In the genomic region with DNA sequence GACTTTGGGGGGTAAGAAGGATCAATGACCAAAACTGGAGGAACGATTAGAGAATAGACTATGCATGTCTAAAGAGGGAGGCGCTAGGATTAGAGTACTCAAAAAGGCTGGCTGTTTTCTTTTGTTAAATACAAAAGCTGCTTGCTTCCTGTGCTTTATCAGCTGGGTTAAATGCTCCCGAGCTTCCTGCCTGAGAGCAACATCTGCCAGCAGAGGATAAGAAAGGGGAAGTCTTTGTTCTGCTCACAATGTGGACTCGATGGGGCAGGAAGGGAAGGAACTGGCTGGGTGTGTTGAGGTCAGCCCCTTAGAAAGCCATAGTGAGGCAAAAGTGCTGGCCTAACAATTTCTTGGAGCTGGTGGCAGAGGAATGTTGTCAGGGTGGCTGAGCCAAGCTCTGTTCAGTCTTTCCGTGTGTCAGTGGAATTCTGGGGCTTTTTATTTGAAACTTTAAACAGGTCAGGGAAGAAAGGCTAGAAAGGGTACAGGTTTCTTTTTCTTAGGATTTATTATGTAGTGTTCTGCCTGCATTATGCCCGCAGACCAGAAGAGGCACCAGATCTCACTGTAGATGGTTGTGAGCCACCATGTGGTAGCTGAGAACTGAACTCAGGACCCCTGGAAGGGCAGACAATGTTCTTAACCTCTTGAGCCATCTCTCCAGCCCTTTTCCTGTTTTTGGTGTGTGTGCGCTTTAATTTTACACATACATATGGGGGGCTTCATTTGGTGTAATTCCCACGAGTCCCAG, we compare ENCODE assay signal across 8 mouse cellular contexts. TPM values are rescaled to one million over a fixed set of nuclear protein-coding genes. Genes with fewer than 3 reads are reported as not detected.
DNase-seq lines count a peak whose midpoint lies in the region; ATAC-seq and TF ChIP-seq lines count a peak whose summit lies in the region.

No protein-coding gene starts in this region.

- no peak for TF ChIP-seq POLR2A in limb, embryonic 14.5 days (IDR thresholded peaks at IDR 0.05; ENCODE audit: borderline replicate concordance, extremely low read depth, insufficient read depth, insufficient read length)

- peak; percentile 44 to 62 for DNase-seq in left cerebral cortex, postnatal 14 days (ENCODE audit: low spot score in 2 of 2)
- DNase-seq in left cerebral cortex, adult 9 months (ENCODE audit: low spot score in 2 of 2) = no peak
- peak; percentile 69 for DNase-seq in embryo, embryonic 10 days (ENCODE audit: low spot score)
- peak; percentile 18 for DNase-seq in limb, embryonic 14.5 days (ENCODE audit: low spot score)
- no peak for DNase-seq in adipocyte (ENCODE audit: low spot score)

- no peak overlapping the region for H3K4me2 ChIP-seq in heart, embryonic 16.5 days (ENCODE audit: low read depth, low read length)
- H3K4me2 ChIP-seq in limb, embryonic 14.5 days (replicated peaks; ENCODE audit: low read depth, low read length, severe bottlenecking) = no peak overlapping the region
- H3K4me2 ChIP-seq in midbrain, embryonic 13.5 days (replicated peaks) = no peak overlapping the region

- peak overlapping the region; percentile 90 for H3K27ac ChIP-seq in heart, embryonic 16.5 days (ENCODE audit: low read length)
- H3K27ac ChIP-seq in limb, embryonic 14.5 days (replicated peaks; ENCODE audit: low read depth, low read length) = no peak overlapping the region
- H3K27ac ChIP-seq in midbrain, embryonic 13.5 days = peak overlapping the region; percentile 64

- H3K4me1 ChIP-seq in heart, embryonic 16.5 days (ENCODE audit: control insufficient read depth, insufficient read depth, low read length) = peaks cover 13% of the 10 kb centered on the region; the same call in 1 of the 2 replicates
- no peaks in the 10 kb centered on the region for H3K4me1 ChIP-seq in limb, embryonic 14.5 days (ENCODE audit: control insufficient read depth, insufficient read depth, low read length)
- peaks cover 10% of the 10 kb centered on the region; the same call in 1 of the 2 replicates for H3K4me1 ChIP-seq in midbrain, embryonic 13.5 days (replicated peaks)

- peak; percentile 90 for ATAC-seq in heart, embryonic 16.5 days (replicated peaks; ENCODE audit: extremely low read depth, insufficient read depth, low FRiP score)
- peak; percentile 32; the same call in 1 of the 2 replicates for ATAC-seq in limb, embryonic 14.5 days (ENCODE audit: low FRiP score, low read depth)
- peak; percentile 54; the same call in 1 of the 2 replicates for ATAC-seq in midbrain, embryonic 13.5 days
- no peak for ATAC-seq in erythroblast, adult 5-6 weeks (replicated peaks; ENCODE audit: low FRiP score, poor library complexity, severe bottlenecking)

- H3K27me3 ChIP-seq in heart, embryonic 16.5 days (ENCODE audit: control insufficient read depth, insufficient read depth, low read length) = no peaks in the 10 kb centered on the region
- H3K27me3 ChIP-seq in limb, embryonic 14.5 days (ENCODE audit: control insufficient read depth, insufficient read depth, low read length) = no peaks in the 10 kb centered on the region
- H3K27me3 ChIP-seq in midbrain, embryonic 13.5 days = no peaks in the 10 kb centered on the region

- WGBS in heart, embryonic 16.5 days = 49% methylated on average over 8 of the region's 8 CpGs
- WGBS in limb, embryonic 14.5 days = 75% methylated on average over 8 of the region's 8 CpGs
- 34% methylated on average over 8 of the region's 8 CpGs for WGBS in midbrain, embryonic 13.5 days

- intact Hi-C loops in left cerebral cortex, postnatal 14 days (cut with DNase I) = no loop called here

- peaks cover 59% of the 10 kb centered on the region for H3K36me3 ChIP-seq in heart, embryonic 16.5 days (ENCODE audit: control insufficient read depth, insufficient read depth)
- H3K36me3 ChIP-seq in limb, embryonic 14.5 days (ENCODE audit: control insufficient read depth, insufficient read depth, low read length) = peaks cover 87% of the 10 kb centered on the region
- H3K36me3 ChIP-seq in midbrain, embryonic 13.5 days = peaks cover 66% of the 10 kb centered on the region

- no peak overlapping the region for H3K4me3 ChIP-seq in heart, embryonic 16.5 days (ENCODE audit: low read length)
- no peak overlapping the region for H3K4me3 ChIP-seq in limb, embryonic 14.5 days (replicated peaks; ENCODE audit: low read length)
- no peak overlapping the region for H3K4me3 ChIP-seq in midbrain, embryonic 13.5 days (replicated peaks)

- no peak overlapping the region for H3K9ac ChIP-seq in heart, embryonic 16.5 days (ENCODE audit: low read length)
- no peak overlapping the region for H3K9ac ChIP-seq in limb, embryonic 14.5 days (ENCODE audit: low read depth, low read length, severe bottlenecking)
- H3K9ac ChIP-seq in midbrain, embryonic 13.5 days (replicated peaks) = no peak overlapping the region

- H3K9me3 ChIP-seq in heart, embryonic 16.5 days (replicated peaks; ENCODE audit: control insufficient read depth, low read length) = no peaks in the 10 kb centered on the region
- no peaks in the 10 kb centered on the region for H3K9me3 ChIP-seq in limb, embryonic 14.5 days (ENCODE audit: control insufficient read depth, low read length)
- no peaks in the 10 kb centered on the region for H3K9me3 ChIP-seq in midbrain, embryonic 13.5 days

RNA-seq across cellular contexts. Expression of gene Cep68, which starts 17.9 kb away (rescaled TPM):
- total RNA-seq in left cerebral cortex, postnatal 14 days (2021) = 10 to 100 TPM; 31.3 to 31.7 TPM
- 30.7 and 31.8 TPM in 2 replicates for polyA plus RNA-seq in heart, embryonic 16.5 days (2015; fragmentation: Nextera tagmentation; extraction: Ambion mirVana)
- 28.5 and 35.3 TPM in 2 replicates for polyA plus RNA-seq in limb, embryonic 14.5 days (2012; rRNA removed)
- 29.7 and 33.4 TPM in 2 replicates for polyA plus RNA-seq in limb, embryonic 14.5 days (2014; fragmentation: Nextera tagmentation; extraction: Ambion mirVana)
- polyA plus RNA-seq in midbrain, embryonic 13.5 days (2015; fragmentation: Nextera tagmentation; extraction: Ambion mirVana) = 26.5 and 27.9 TPM in 2 replicates
- 5.8 and 5.9 TPM in 2 replicates for total RNA-seq in erythroblast, adult 5-6 weeks (2015; ENCODE audit: low replicate concordance)
- 4.3 and 6.9 TPM in 2 replicates for total RNA-seq in erythroblast, adult 5-6 weeks (2017; ENCODE audit: low replicate concordance)

RNA-seq across cellular contexts. Expression of gene Rab1a, which starts 30.1 kb away (rescaled TPM):
- total RNA-seq in left cerebral cortex, postnatal 14 days (2021) = 100 to 1,000 TPM; 204 to 206 TPM
- polyA plus RNA-seq in heart, embryonic 16.5 days (2015; fragmentation: Nextera tagmentation; extraction: Ambion mirVana) = 194 and 228 TPM in 2 replicates
- polyA plus RNA-seq in limb, embryonic 14.5 days (2012; rRNA removed) = 196 and 210 TPM in 2 replicates
- 231 and 234 TPM in 2 replicates for polyA plus RNA-seq in limb, embryonic 14.5 days (2014; fragmentation: Nextera tagmentation; extraction: Ambion mirVana)
- 289 and 306 TPM in 2 replicates for polyA plus RNA-seq in midbrain, embryonic 13.5 days (2015; fragmentation: Nextera tagmentation; extraction: Ambion mirVana)
- 68.5 and 87.2 TPM in 2 replicates for total RNA-seq in erythroblast, adult 5-6 weeks (2015; ENCODE audit: low replicate concordance)
- total RNA-seq in erythroblast, adult 5-6 weeks (2017; ENCODE audit: low replicate concordance) = 49.2 and 74.0 TPM in 2 replicates

Comparison
In these comparisons a context has a peak if more than half of its experiments do, and no peak if none do; other contexts are left out.
1. DNase-seq: peak in left cerebral cortex, postnatal 14 days (2 of 2), embryo, embryonic 10 days (single experiment) and limb, embryonic 14.5 days (single experiment); none in left cerebral cortex, adult 9 months (0 of 2) and adipocyte (single experiment).